Mouse (Mus musculus) bone marrow, adult 2 months (tissue): ENCODE data around the gene Gcn1l1.
"Not testable (repeated sequence)": the region's sequence is repeated elsewhere in the genome, so short reads cannot be mapped to it uniquely, and the experiment has no call there.

ENCODE experiments used
- CTCF ChIP-seq: fragments of 200-500 bp; IDR thresholded peaks from 2 replicates; pipeline ENCODE4 v1.5.1; 2011; ENCODE audit warnings: low read length, control low read depth; ENCODE audit not compliant: control insufficient read depth, insufficient read depth
- POLR2A ChIP-seq: fragments of 200-500 bp; IDR thresholded peaks from 2 replicates; pipeline ENCODE4 v1.6.1; 2011; ENCODE audit warnings: low read depth, mild to moderate bottlenecking, control low read depth, low read length, borderline replicate concordance; ENCODE audit not compliant: control insufficient read depth

GRCm38 (mm10) chr5:115577686-115578085 lies 12.6 kb downstream of the Gcn1l1 start:
- TF ChIP-seq CTCF, POLR2A: not testable (repeated sequence)
